Mouse (Mus musculus): ENCODE measurements at regions not wholly inside any gene's neighbourhood (a gene's known extent, or its start where the extent isn't known, plus 50 kb on each side); places are given as distances from the start of the nearest gene placed in this dataset.

DNA sequence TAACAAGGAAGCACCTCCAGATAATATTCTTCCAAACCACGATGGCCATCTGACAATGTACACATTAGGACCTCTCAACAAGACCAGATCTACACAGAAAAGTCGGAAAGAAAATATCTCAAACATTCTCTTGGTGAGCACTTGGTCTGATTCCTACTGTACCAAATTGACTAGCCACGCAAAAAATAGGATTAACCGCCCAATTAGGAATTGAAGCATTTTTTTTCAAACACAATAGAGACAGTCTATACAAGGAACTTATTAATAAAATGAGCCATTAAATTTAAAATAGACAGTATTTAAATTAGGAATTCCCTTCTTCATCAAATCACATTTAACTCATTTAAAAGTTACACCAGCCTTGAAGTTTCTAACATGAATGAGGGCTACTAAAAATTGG lies 655.0 kb downstream of the Car8 start:
- TF ChIP-seq BHLHE40 (IDR thresholded peaks at IDR 0.05; ENCODE audit: low read depth, low read length): no peak
- no peak for TF ChIP-seq MAX (IDR thresholded peaks at IDR 0.05; ENCODE audit: low read length)
- no peak for TF ChIP-seq CTCF (conservative IDR thresholded peaks at IDR 0.05 in 1 of 2, IDR thresholded peaks at IDR 0.05 in 1 of 2; ENCODE audit: low read depth in 2 of 2, low read length in 2 of 2)
- no peak for TF ChIP-seq IRF4 (IDR thresholded peaks at IDR 0.05; ENCODE audit: low read depth, low read length)
- TF ChIP-seq NELFE (IDR thresholded peaks at IDR 0.05; ENCODE audit: low read depth, low read length): no peak
- TF ChIP-seq TCF12 (IDR thresholded peaks at IDR 0.05; ENCODE audit: low read depth, low read length): no peak
- no peak for TF ChIP-seq HCFC1 (IDR thresholded peaks at IDR 0.05; ENCODE audit: low read depth, low read length)

Measured in CH12.LX (cell line).